Mouse (Mus musculus): ENCODE measurements around the gene Aplp1. TPM values are rescaled to one million over a fixed set of nuclear protein-coding genes. Genes with fewer than 3 reads are reported as not detected.

The Aplp1 gene
- polyA plus RNA-seq, 1 experiment: 0.26 TPM

DNA sequence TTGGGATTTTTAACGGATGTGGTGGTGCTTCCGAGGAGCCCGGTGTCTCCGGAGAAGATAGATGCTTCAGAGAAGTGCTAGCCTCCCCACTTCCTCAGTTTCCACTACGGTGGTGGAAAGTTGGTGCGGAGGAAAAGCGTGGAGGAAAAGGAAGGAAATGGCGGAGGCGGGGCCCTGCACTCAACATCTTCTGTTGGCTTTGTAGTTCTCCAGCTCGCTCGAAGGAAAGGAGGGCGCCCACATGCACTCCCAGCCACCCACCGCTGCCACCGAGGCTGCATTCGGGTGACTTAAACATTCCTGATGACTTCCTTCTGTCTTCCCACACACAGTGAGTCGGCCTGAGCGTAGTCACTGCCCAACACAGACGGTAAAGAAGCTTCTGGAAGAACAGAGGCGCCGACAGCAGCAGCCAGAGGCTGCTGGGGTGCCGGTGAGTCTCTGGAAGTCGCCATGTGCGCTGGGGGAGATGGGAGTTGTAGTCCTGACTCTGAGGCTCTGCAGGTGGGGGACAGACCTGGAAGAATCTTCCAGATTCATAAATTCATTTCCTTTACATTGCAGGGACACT, 22.2 kb downstream of the Aplp1 start:
- Histone ChIP-seq H3K36me3 (ENCODE audit: control insufficient read depth, insufficient read depth) (no peaks in the 10 kb centered on the region), H3K4me2 (ENCODE audit: low read depth) (no peak overlapping the region), H3K27me3 (ENCODE audit: control insufficient read depth, insufficient read depth, insufficient read length) (peaks cover 69% of the 10 kb centered on the region), H3ac (ENCODE audit: control insufficient read depth, insufficient read length) (no peak overlapping the region), H3K79me2 (ENCODE audit: control insufficient read depth, insufficient read depth) (no peaks in the 10 kb centered on the region), H3K4me3 (no peak overlapping the region)
- TF ChIP-seq POLR2A (IDR thresholded peaks at IDR 0.05; ENCODE audit: insufficient read length, low read depth): no peak
- TF ChIP-seq POLR2AphosphoS2 (IDR thresholded peaks at IDR 0.05; ENCODE audit: insufficient read length, low read depth): no peak
- TF ChIP-seq E2F4 (IDR thresholded peaks at IDR 0.05; ENCODE audit: insufficient read depth): no peak
- no peak for TF ChIP-seq MYOG (IDR thresholded peaks at IDR 0.05; ENCODE audit: control insufficient read depth in 1 of 3, insufficient read depth in 1 of 3, insufficient read length in 2 of 3, low read depth in 2 of 3)
- no peak for TF ChIP-seq REST (IDR thresholded peaks at IDR 0.05; ENCODE audit: insufficient read depth, insufficient read length)
- no peak for TF ChIP-seq SRF (IDR thresholded peaks at IDR 0.05; ENCODE audit: control insufficient read depth, insufficient read length, low read depth)
- TF ChIP-seq TCF3 (IDR thresholded peaks at IDR 0.05; ENCODE audit: insufficient read length, low read depth): no peak

DNA sequence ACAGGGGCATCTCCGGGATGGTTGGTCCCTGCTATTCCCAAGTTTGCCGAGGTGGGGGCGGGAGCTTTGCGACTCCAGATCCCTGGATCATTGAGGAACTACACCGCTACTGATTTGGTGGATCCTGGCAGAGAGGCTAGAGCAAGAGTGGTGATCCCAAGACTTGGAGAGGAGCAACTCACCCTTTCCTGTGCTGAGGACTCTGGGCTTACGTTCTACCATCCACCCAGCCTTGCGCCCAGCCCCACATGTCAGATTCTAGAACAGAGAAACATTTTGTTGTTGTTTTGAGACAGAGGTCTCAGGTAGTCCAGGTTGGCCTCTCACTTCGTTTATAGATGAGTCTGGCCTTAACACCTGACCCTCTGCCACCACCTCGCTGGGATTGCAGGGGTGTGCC, 22.8 kb downstream of the Aplp1 start:
- Histone ChIP-seq H3K36me3 (ENCODE audit: control insufficient read depth, insufficient read depth) (no peaks in the 10 kb centered on the region), H3K4me2 (ENCODE audit: low read depth) (peak overlapping the region; percentile 45), H3K27me3 (ENCODE audit: control insufficient read depth, insufficient read depth, insufficient read length) (peaks cover 69% of the 10 kb centered on the region), H3K79me2 (ENCODE audit: control insufficient read depth, insufficient read depth) (no peaks in the 10 kb centered on the region), H3ac (ENCODE audit: control insufficient read depth, insufficient read length) (no peak overlapping the region), H3K4me3 (no peak overlapping the region)
- TF ChIP-seq REST (IDR thresholded peaks at IDR 0.05; ENCODE audit: insufficient read depth, insufficient read length) (no peak), MAX (IDR thresholded peaks at IDR 0.05; ENCODE audit: low read depth) (no peak), MYOD1 (IDR thresholded peaks at IDR 0.05; ENCODE audit: control insufficient read depth in 1 of 3, insufficient read length in 2 of 3, low read depth in 2 of 3) (no peak), TCF3 (IDR thresholded peaks at IDR 0.05; ENCODE audit: insufficient read length, low read depth) (no peak)

DNA sequence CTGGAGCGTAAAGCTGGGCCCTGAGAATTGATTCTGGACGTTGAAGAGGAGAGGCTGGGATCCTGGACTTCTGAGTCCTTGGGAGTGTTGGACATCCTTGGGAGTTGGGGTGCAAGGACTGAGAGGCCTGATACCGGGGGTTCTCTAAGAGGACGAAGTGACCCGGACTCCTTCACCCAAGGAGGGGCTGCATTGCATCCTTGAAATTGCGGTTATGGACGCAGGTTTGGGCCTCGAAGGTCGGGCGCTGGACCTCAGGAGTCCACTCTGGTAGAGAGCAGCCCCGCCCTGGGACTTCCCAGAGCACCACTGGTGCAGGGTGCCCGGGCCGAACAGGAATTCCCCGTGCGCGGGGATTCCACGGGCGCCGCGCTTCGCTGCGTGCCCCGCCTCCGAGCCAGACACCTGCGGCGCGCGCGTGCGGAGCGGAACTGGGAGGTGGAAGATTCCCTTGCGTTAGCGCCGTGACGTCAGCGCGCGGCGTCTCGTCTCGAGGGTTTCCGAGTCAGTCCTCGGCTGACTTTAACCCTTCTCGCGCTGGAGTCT, 23.4 kb downstream of the Aplp1 start:
- Histone ChIP-seq H3K27me3 (ENCODE audit: control insufficient read depth, insufficient read depth, insufficient read length) (peaks cover 63% of the 10 kb centered on the region), H3K79me2 (ENCODE audit: control insufficient read depth, insufficient read depth) (no peaks in the 10 kb centered on the region), H3K4me3 (no peak overlapping the region), H3ac (ENCODE audit: control insufficient read depth, insufficient read length) (no peak overlapping the region), H3K4me2 (ENCODE audit: low read depth) (peak overlapping the region; percentile 45), H3K36me3 (ENCODE audit: control insufficient read depth, insufficient read depth) (no peaks in the 10 kb centered on the region)
- no peak for TF ChIP-seq TCF3 (IDR thresholded peaks at IDR 0.05; ENCODE audit: insufficient read length, low read depth)
- TF ChIP-seq MAX (IDR thresholded peaks at IDR 0.05; ENCODE audit: low read depth): no peak
- no peak for TF ChIP-seq USF1 (IDR thresholded peaks at IDR 0.05; ENCODE audit: low read depth)
- no peak for TF ChIP-seq REST (IDR thresholded peaks at IDR 0.05; ENCODE audit: insufficient read depth, insufficient read length)
- TF ChIP-seq MYOG (IDR thresholded peaks at IDR 0.05; ENCODE audit: control insufficient read depth in 1 of 3, insufficient read depth in 1 of 3, insufficient read length in 2 of 3, low read depth in 2 of 3): no peak
- TF ChIP-seq MYOD1 (IDR thresholded peaks at IDR 0.05; ENCODE audit: control insufficient read depth in 1 of 3, insufficient read length in 2 of 3, low read depth in 2 of 3): no peak
- no peak for TF ChIP-seq POLR2A (IDR thresholded peaks at IDR 0.05; ENCODE audit: insufficient read length, low read depth)
- TF ChIP-seq POLR2AphosphoS2 (IDR thresholded peaks at IDR 0.05; ENCODE audit: insufficient read length, low read depth): no peak

DNA sequence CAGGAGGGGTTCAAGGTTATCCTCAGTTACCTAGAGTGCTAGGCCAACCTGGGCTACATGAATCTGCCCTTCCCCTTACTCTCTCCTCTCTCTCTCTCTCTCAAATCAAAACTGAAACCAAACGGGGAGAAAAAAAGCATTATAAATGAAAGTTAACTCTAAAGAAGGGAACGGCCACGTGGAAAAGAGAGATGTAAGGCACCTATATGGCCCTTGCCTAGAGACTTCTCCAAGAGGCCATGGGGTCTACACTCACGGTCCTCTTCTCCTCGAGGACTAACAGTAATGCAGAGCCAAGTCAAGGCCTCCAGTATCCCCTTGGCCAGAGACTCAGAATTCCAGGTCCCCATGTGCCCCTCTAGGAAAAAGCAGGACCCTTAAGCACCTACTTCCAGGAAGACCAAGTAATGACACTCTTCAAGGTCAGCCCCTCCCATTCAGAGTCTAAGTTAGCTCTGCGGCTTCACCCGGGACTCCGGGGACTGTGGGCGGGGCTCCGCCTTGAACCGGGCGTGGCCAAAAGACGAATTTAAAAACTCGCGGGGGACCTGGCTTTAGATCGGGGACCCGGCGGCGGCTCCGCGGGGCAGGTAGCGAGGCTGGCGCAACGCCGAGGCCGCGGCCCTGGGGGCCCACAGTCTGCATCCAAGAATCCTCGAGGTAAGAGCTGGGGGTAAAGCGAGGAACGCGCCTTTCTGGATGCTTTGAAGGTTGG, 24.0 kb downstream of the Aplp1 start, which contains the start of gene Nfkbid:
Nfkbid (plus strand) TSS at position 558 of the 715 bp plus-strand sequence.
- no peaks in the 10 kb centered on the region for H3K36me3 ChIP-seq (ENCODE audit: control insufficient read depth, insufficient read depth)
- H3K27me3 ChIP-seq (ENCODE audit: control insufficient read depth, insufficient read depth, insufficient read length): peaks cover 58% of the 10 kb centered on the region
- no peak within 1 kb of the TSS for H3ac ChIP-seq (ENCODE audit: control insufficient read depth, insufficient read length)
- H3K4me3 ChIP-seq: no peak within 1 kb of the TSS
- peak within 1 kb of the TSS; percentile 45 for H3K4me2 ChIP-seq (ENCODE audit: low read depth)
- TF ChIP-seq E2F4 (IDR thresholded peaks at IDR 0.05; ENCODE audit: insufficient read depth) (no peak), USF1 (IDR thresholded peaks at IDR 0.05; ENCODE audit: low read depth) (no peak), MAX (IDR thresholded peaks at IDR 0.05; ENCODE audit: low read depth) (no peak), TCF12 (IDR thresholded peaks at IDR 0.05; ENCODE audit: insufficient read depth, poor library complexity, severe bottlenecking) (no peak), MYOG (IDR thresholded peaks at IDR 0.05; ENCODE audit: control insufficient read depth in 1 of 3, insufficient read depth in 1 of 3, insufficient read length in 2 of 3, low read depth in 2 of 3) (no peak), CEBPB (IDR thresholded peaks at IDR 0.05; ENCODE audit: insufficient read depth, poor library complexity, severe bottlenecking) (no peak), POLR2A (IDR thresholded peaks at IDR 0.05; ENCODE audit: insufficient read length, low read depth) (no peak), POLR2AphosphoS2 (IDR thresholded peaks at IDR 0.05; ENCODE audit: insufficient read length, low read depth) (no peak), SRF (IDR thresholded peaks at IDR 0.05; ENCODE audit: control insufficient read depth, insufficient read length, low read depth) (no peak), MYOD1 (IDR thresholded peaks at IDR 0.05; ENCODE audit: control insufficient read depth in 1 of 3, insufficient read length in 2 of 3, low read depth in 2 of 3) (no peak), REST (IDR thresholded peaks at IDR 0.05; ENCODE audit: insufficient read depth, insufficient read length) (no peak), TCF3 (IDR thresholded peaks at IDR 0.05; ENCODE audit: insufficient read length, low read depth) (no peak)
- no peaks in the 10 kb centered on the region for H3K79me2 ChIP-seq (ENCODE audit: control insufficient read depth, insufficient read depth)

DNA sequence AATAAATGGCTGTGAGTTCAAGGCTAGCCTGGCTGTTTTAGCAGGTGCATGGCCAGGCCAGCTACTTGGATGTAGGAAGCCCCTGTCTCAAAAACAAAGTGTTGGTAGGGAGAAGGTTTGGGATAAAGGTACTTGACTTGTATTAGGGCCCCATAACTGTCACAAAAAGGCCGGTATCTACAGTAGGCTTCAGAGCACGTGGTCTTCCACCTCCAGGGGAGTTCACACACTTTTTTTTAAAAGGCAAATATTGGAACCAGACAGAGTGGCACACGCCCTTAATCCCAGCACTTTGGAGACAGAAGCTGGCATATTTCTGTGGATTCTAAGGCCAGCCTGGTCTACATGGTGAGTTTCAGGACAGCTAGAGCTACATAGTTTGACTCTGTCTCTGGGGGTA, 24.7 kb downstream of the Aplp1 start:
- Histone ChIP-seq H3K4me2 (ENCODE audit: low read depth) (no peak overlapping the region), H3K79me2 (ENCODE audit: control insufficient read depth, insufficient read depth) (no peaks in the 10 kb centered on the region), H3K27me3 (ENCODE audit: control insufficient read depth, insufficient read depth, insufficient read length) (peaks cover 53% of the 10 kb centered on the region), H3K4me3 (no peak overlapping the region), H3ac (ENCODE audit: control insufficient read depth, insufficient read length) (no peak overlapping the region), H3K36me3 (ENCODE audit: control insufficient read depth, insufficient read depth) (no peaks in the 10 kb centered on the region)
- no peak for TF ChIP-seq REST (IDR thresholded peaks at IDR 0.05; ENCODE audit: insufficient read depth, insufficient read length)
- no peak for TF ChIP-seq TCF3 (IDR thresholded peaks at IDR 0.05; ENCODE audit: insufficient read length, low read depth)
- TF ChIP-seq USF1 (IDR thresholded peaks at IDR 0.05; ENCODE audit: low read depth): no peak
- no peak for TF ChIP-seq E2F4 (IDR thresholded peaks at IDR 0.05; ENCODE audit: insufficient read depth)
- TF ChIP-seq MYOD1 (IDR thresholded peaks at IDR 0.05; ENCODE audit: control insufficient read depth in 1 of 3, insufficient read length in 2 of 3, low read depth in 2 of 3): no peak
- no peak for TF ChIP-seq CEBPB (IDR thresholded peaks at IDR 0.05; ENCODE audit: insufficient read depth, poor library complexity, severe bottlenecking)
- TF ChIP-seq MYOG (IDR thresholded peaks at IDR 0.05; ENCODE audit: control insufficient read depth in 1 of 3, insufficient read depth in 1 of 3, insufficient read length in 2 of 3, low read depth in 2 of 3): no peak
- no peak for TF ChIP-seq TCF12 (IDR thresholded peaks at IDR 0.05; ENCODE audit: insufficient read depth, poor library complexity, severe bottlenecking)
- TF ChIP-seq SRF (IDR thresholded peaks at IDR 0.05; ENCODE audit: control insufficient read depth, insufficient read length, low read depth): no peak
- TF ChIP-seq MAX (IDR thresholded peaks at IDR 0.05; ENCODE audit: low read depth): no peak
- TF ChIP-seq POLR2AphosphoS2 (IDR thresholded peaks at IDR 0.05; ENCODE audit: insufficient read length, low read depth): no peak
- TF ChIP-seq POLR2A (IDR thresholded peaks at IDR 0.05; ENCODE audit: insufficient read length, low read depth): no peak

Data from myocyte (in vitro differentiated cells).